Mouse (Mus musculus): Measurements from ENCODE around the gene Cox8b.
A peak's percentile ranks its signal among the peaks of the same experiment; 100 is the strongest.

DNA sequence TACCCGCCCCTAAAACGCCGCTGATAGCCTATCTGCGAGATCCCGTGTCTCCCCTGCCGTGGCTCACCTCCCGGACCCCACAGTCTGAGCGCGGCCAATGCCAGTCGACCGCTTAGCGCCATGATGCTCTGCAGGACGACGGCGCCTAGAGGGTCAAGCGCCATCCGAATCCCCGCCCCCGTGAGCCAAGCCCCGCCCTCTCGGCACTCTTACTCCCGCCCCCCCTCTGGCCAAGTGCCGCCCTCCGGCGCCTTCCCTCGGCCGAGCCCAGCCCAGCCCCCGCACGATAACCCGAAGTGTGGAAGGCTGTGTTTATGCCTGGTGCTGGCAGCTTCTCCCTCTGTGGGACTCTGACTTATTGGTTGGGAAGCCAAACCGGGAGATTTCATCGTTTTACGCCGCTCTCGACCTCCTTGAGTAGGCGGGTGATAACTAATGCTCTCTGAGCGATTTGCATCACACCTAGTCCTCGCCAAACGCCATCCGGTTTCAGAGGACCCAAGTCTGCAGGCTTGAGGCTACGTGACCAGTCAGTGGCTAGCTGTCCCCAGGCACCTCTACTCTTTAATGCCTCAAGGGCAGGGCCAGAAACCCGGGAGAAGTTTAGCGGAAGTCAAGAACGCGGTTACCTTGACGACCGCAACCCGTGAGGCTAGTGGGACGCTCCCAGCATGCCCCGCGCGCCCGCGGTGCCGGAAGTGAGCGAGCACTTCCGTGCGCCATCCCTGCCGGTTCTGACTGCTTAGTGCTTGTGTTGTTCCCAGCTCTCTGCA lies 18.4 kb downstream of the Cox8b start, which contains the start of the genes Psmd13 and Sirt3:
- TF ChIP-seq EP300 (IDR thresholded peaks at IDR 0.05; ENCODE audit: insufficient read depth, low read depth, low read length) (0 out of 2 replicates have a peak, but pooled peaks have one; percentile 5), CTCF (IDR thresholded peaks at IDR 0.05; ENCODE audit: low read depth, low read length) (no peak)

All from ES-Bruce4 (cell line).